Mouse (Mus musculus): ENCODE measurements around the gene Tigd2. TPM values are rescaled to one million over a fixed set of nuclear protein-coding genes. Genes with fewer than 3 reads are reported as not detected.

Tigd2 gene
- polyA plus RNA-seq, 1 experiment from 2014 or later, result 9.3 TPM

Other genes starting within 250 kb of the Tigd2 start
- gene Fam13a, start 184.3 kb upstream of the Tigd2 start, polyA plus RNA-seq (2015; fragmentation: Nextera tagmentation; extraction: Ambion mirVana), result 7.0 and 9.5 TPM in 2 replicates
- 1.4 and 1.7 TPM in 2 replicates for gene Gprin3, start 217.4 kb downstream of the Tigd2 start, polyA plus RNA-seq (2015; fragmentation: Nextera tagmentation; extraction: Ambion mirVana)

Data from neural tube, embryonic 13.5 days (tissue).